ENCODE assay signal across 8 mouse cellular contexts in genomic region chr10:122096980-122097844, GRCm38 (mm10). TPM values are rescaled to one million over a fixed set of nuclear protein-coding genes. Genes with fewer than 3 reads are reported as not detected.
DNase-seq lines count a peak whose midpoint lies in the region; ATAC-seq and TF ChIP-seq lines count a peak whose summit lies in the region.

Rxylt1 (minus strand) TSS chr10:122097371.

- no peaks in the 10 kb centered on the region for H3K9me3 ChIP-seq in kidney, embryonic 14.5 days (ENCODE audit: control insufficient read depth, low read length)
- H3K9me3 ChIP-seq in limb, embryonic 15.5 days: no peaks in the 10 kb centered on the region

- peak within 1 kb of the TSS; percentile 84 for H3K9ac ChIP-seq in kidney, embryonic 14.5 days (ENCODE audit: low read depth, low read length)
- peak within 1 kb of the TSS; percentile 84 for H3K9ac ChIP-seq in limb, embryonic 15.5 days

- H3K4me3 ChIP-seq in bone marrow macrophage, adult 2 months (ENCODE audit: insufficient read depth, low read length): peak within 1 kb of the TSS; percentile 92
- H3K4me3 ChIP-seq in embryonic fibroblast, embryonic 13.5 days (ENCODE audit: insufficient read depth, low read length): peak within 1 kb of the TSS; percentile 83
- H3K4me3 ChIP-seq in kidney, embryonic 14.5 days (ENCODE audit: low read length): peak within 1 kb of the TSS; percentile 67
- H3K4me3 ChIP-seq in limb, embryonic 15.5 days: peak within 1 kb of the TSS; percentile 82

- under 1% methylated on average over 38 of the region's 48 CpGs for WGBS in kidney, embryonic 14.5 days
- whole genome bisulfite sequencing in limb, embryonic 15.5 days: under 1% methylated on average over 47 of the region's 48 CpGs

- no peaks in the 10 kb centered on the region for H3K27me3 ChIP-seq in kidney, embryonic 14.5 days (ENCODE audit: control insufficient read depth, insufficient read depth, low read length)
- H3K27me3 ChIP-seq in limb, embryonic 15.5 days: no peaks in the 10 kb centered on the region

- H3K27ac ChIP-seq in bone marrow macrophage, adult 2 months (ENCODE audit: insufficient read depth, low read depth, low read length): peak within 1 kb of the TSS; percentile 52
- H3K27ac ChIP-seq in embryonic fibroblast, embryonic 13.5 days (ENCODE audit: insufficient read depth, low read length): peak within 1 kb of the TSS; percentile 62
- peak within 1 kb of the TSS; percentile 85 for H3K27ac ChIP-seq in kidney, embryonic 14.5 days (ENCODE audit: low read depth, low read length)
- H3K27ac ChIP-seq in limb, embryonic 15.5 days: peak within 1 kb of the TSS; percentile 93

- peak within 1 kb of the TSS; percentile 78 for H3K4me2 ChIP-seq in kidney, embryonic 14.5 days (replicated peaks; ENCODE audit: low read depth, low read length)
- peak within 1 kb of the TSS; percentile 77 for H3K4me2 ChIP-seq in limb, embryonic 15.5 days

- H3K4me1 ChIP-seq in bone marrow macrophage, adult 2 months (ENCODE audit: control insufficient read depth, insufficient read depth, low read length): peaks cover 5% of the 10 kb centered on the region
- H3K4me1 ChIP-seq in embryonic fibroblast, embryonic 13.5 days (ENCODE audit: control insufficient read depth, insufficient read depth, low read length): peaks cover 4% of the 10 kb centered on the region; the same call in 1 of the 2 replicates
- H3K4me1 ChIP-seq in kidney, embryonic 14.5 days (ENCODE audit: control insufficient read depth, insufficient read depth, low read length): peaks cover 7% of the 10 kb centered on the region; the same call in 1 of the 2 replicates
- peaks cover 11% of the 10 kb centered on the region for H3K4me1 ChIP-seq in limb, embryonic 15.5 days

- no peak for TF ChIP-seq CTCF in bone marrow macrophage, adult 2 months (IDR thresholded peaks at IDR 0.05; ENCODE audit: low read depth, low read length)
- no peak for TF ChIP-seq CTCF in embryonic fibroblast, embryonic 13.5 days (IDR thresholded peaks at IDR 0.05; ENCODE audit: borderline replicate concordance, insufficient read depth, low read length)

- DNase-seq in A20 (ENCODE audit: low read depth, low spot score): peak; percentile 98
- peak; percentile 97 to 98 for DNase-seq in heart, adult 9 months (ENCODE audit: low spot score in 2 of 2)
- DNase-seq in monocyte, adult 2 months (ENCODE audit: low read depth in 1 of 2, low spot score in 2 of 2): peak; percentile 88 to 92
- peak; percentile 96 for DNase-seq in spleen, postnatal 36 days (ENCODE audit: low spot score in 2 of 2)

- H3K36me3 ChIP-seq in kidney, embryonic 14.5 days (ENCODE audit: control insufficient read depth, insufficient read depth, low read length): peaks cover 8% of the 10 kb centered on the region; the same call in 1 of the 2 replicates
- peaks cover 9% of the 10 kb centered on the region; the same call in 1 of the 2 replicates for H3K36me3 ChIP-seq in limb, embryonic 15.5 days

- no peak for TF ChIP-seq POLR2A in bone marrow macrophage, adult 2 months (IDR thresholded peaks at IDR 0.05; ENCODE audit: borderline replicate concordance, low read depth, low read length)
- peak; percentile 96 for TF ChIP-seq POLR2A in embryonic fibroblast, embryonic 13.5 days (IDR thresholded peaks at IDR 0.05; ENCODE audit: low read depth, low read length)

- peak; percentile 98 for ATAC-seq in kidney, embryonic 14.5 days (ENCODE audit: low FRiP score, low TSS enrichment)
- ATAC-seq in limb, embryonic 15.5 days (ENCODE audit: insufficient number of reproducible peaks, low FRiP score, low TSS enrichment, low read depth): peak; percentile 98

RNA-seq across cellular contexts. Expression of gene Rxylt1, which starts in this region (rescaled TPM):
- polyA plus RNA-seq in bone marrow macrophage, adult 2 months (2012; ENCODE audit: insufficient read depth, insufficient read length, missing spikeins): 23.0 and 25.5 TPM in 2 replicates
- polyA plus RNA-seq in embryonic fibroblast, embryonic 13.5 days (2011; ENCODE audit: insufficient read length, low read depth, missing spikeins): 102 and 107 TPM in 2 replicates
- 56.1 and 57.9 TPM in 2 replicates for polyA plus RNA-seq in kidney, embryonic 14.5 days (2014; fragmentation: Nextera tagmentation; extraction: Ambion mirVana)
- 46.4 and 50.8 TPM in 2 replicates for polyA plus RNA-seq in limb, embryonic 15.5 days (2015; fragmentation: Nextera tagmentation; extraction: Ambion mirVana)

Comparison
In these comparisons a context has a peak if more than half of its experiments do, and no peak if none do; other contexts are left out.
1. Peak in every context shown above with its lines: DNase-seq, ATAC-seq, H3K4me3 ChIP-seq and H3K27ac ChIP-seq.